In genomic region chr12:110775628-110776426, GRCm38 (mm10) we compare ENCODE assay signal across 10 mouse cellular contexts. TPM values are rescaled to one million over a fixed set of nuclear protein-coding genes. Genes with fewer than 3 reads are reported as not detected.
DNase-seq lines count a peak whose midpoint lies in the region; ATAC-seq and TF ChIP-seq lines count a peak whose summit lies in the region.
"Had no signal": no experiment of that assay in that cellular context is flagged by ENCODE, and none has a peak within 500 bp of the region (broad histone marks: within the 10 kb centered on the region; RNA-seq: fewer than 3 reads in every experiment).

No protein-coding gene starts in this region.

- dilution Hi-C loops in CH12.LX (cut with MboI; ENCODE audit: extremely low pct_ligation_motif_present, extremely low pct_unique_long_range_greater_than_20kb, low sequenced_read_pairs): no loop called here

- no peak for TF ChIP-seq CTCF in CH12.LX (conservative IDR thresholded peaks at IDR 0.05 in 1 of 2, IDR thresholded peaks at IDR 0.05 in 1 of 2; ENCODE audit: low read depth in 2 of 2, low read length in 2 of 2)

- ATAC-seq in hindbrain, embryonic 15.5 days (ENCODE audit: low FRiP score, low read depth): peak; percentile 61; the same call in 1 of the 2 replicates
- ATAC-seq in hindbrain, embryonic 11.5 days (ENCODE audit: low FRiP score): no peak
- ATAC-seq in megakaryocyte progenitor cell, adult 5-6 weeks (replicated peaks; ENCODE audit: poor library complexity): peak; percentile 73

- H3K4me3 ChIP-seq in hindbrain, embryonic 15.5 days: no peak overlapping the region
- no peak overlapping the region for H3K4me3 ChIP-seq in hindbrain, embryonic 11.5 days (ENCODE audit: low read depth, low read length)
- H3K4me3 ChIP-seq in CH12.LX (replicated peaks in 1 of 3; ENCODE audit: low read depth in 2 of 3, low read length in 2 of 3, poor library complexity in 1 of 3): peak overlapping the region in 1 of 3 experiments; percentile 1
- H3K4me3 ChIP-seq: embryonic facial prominence, embryonic 15.5 days; neural tube, embryonic 12.5 days had no signal

- in situ Hi-C loops in CH12.LX (cut with MboI; ENCODE audit: low pct_ligation_motif_present, low pct_unique_long_range_greater_than_20kb, low sequenced_read_pairs): no loop called here

- no peak overlapping the region for H3K9ac ChIP-seq in hindbrain, embryonic 15.5 days
- H3K9ac ChIP-seq in hindbrain, embryonic 11.5 days (ENCODE audit: low read depth, low read length): no peak overlapping the region
- H3K9ac ChIP-seq in CH12.LX (ENCODE audit: insufficient read depth, low read depth): no peak overlapping the region
- H3K9ac ChIP-seq: embryonic facial prominence, embryonic 15.5 days; neural tube, embryonic 12.5 days had no signal

- 0 out of 2 replicates have a peak, but pooled peaks cover 7% of the 10 kb centered on the region for H3K4me1 ChIP-seq in hindbrain, embryonic 15.5 days (replicated peaks)
- no peaks in the 10 kb centered on the region for H3K4me1 ChIP-seq in hindbrain, embryonic 11.5 days (replicated peaks; ENCODE audit: control insufficient read depth, insufficient read depth, low read length)
- H3K4me1 ChIP-seq in CH12.LX (ENCODE audit: control insufficient read depth in 1 of 2, insufficient read depth in 2 of 2): peaks cover 19 to 57% of the 10 kb centered on the region in 2 experiments
- H3K4me1 ChIP-seq: neural tube, embryonic 12.5 days had no signal

- no peaks in the 10 kb centered on the region for H3K27me3 ChIP-seq in hindbrain, embryonic 15.5 days
- no peaks in the 10 kb centered on the region for H3K27me3 ChIP-seq in hindbrain, embryonic 11.5 days (ENCODE audit: control insufficient read depth, insufficient read depth, low read length)
- H3K27me3 ChIP-seq in CH12.LX (replicated peaks): no peaks in the 10 kb centered on the region
- H3K27me3 ChIP-seq: embryonic facial prominence, embryonic 15.5 days; neural tube, embryonic 12.5 days had no signal

- TF ChIP-seq POLR2A in CH12.LX (IDR thresholded peaks at IDR 0.05; ENCODE audit: low read depth, low read length): no peak; the same call in 1 of the 2 replicates

- TF ChIP-seq EP300 in CH12.LX (IDR thresholded peaks at IDR 0.05; ENCODE audit: low read length): no peak

- H3K4me2 ChIP-seq in hindbrain, embryonic 15.5 days: no peak overlapping the region
- no peak overlapping the region for H3K4me2 ChIP-seq in hindbrain, embryonic 11.5 days (replicated peaks; ENCODE audit: low read depth, low read length)
- H3K4me2 ChIP-seq in CH12.LX (ENCODE audit: insufficient read depth, low read depth, poor library complexity, severe bottlenecking): peak overlapping the region; percentile 45
- H3K4me2 ChIP-seq: embryonic facial prominence, embryonic 15.5 days; neural tube, embryonic 12.5 days had no signal

- DNase-seq in hindbrain, embryonic 11.5 days (ENCODE audit: low spot score): no peak
- DNase-seq in CH12.LX (ENCODE audit: extremely low read depth): peak; percentile 75
- DNase-seq in induced T-regulatory cell, adult 2 months (ENCODE audit: low read depth): peak; percentile 32
- DNase-seq in adrenal gland, postnatal 4 days (ENCODE audit: low spot score in 2 of 2): no peak
- no peak for DNase-seq in cerebellum, adult 11-12 months
- no peak for DNase-seq in urinary bladder, postnatal 25 days (ENCODE audit: low spot score)

- peaks cover 9% of the 10 kb centered on the region; the same call in 1 of the 2 replicates for H3K36me3 ChIP-seq in hindbrain, embryonic 15.5 days
- H3K36me3 ChIP-seq in hindbrain, embryonic 11.5 days (ENCODE audit: control insufficient read depth, insufficient read depth, low read length): no peaks in the 10 kb centered on the region
- H3K36me3 ChIP-seq in CH12.LX (replicated peaks in 1 of 2; ENCODE audit: control insufficient read depth in 1 of 2, insufficient read depth in 1 of 2, low read length in 1 of 2): peaks cover 8 to 30% of the 10 kb centered on the region in 2 experiments

- no peaks in the 10 kb centered on the region for H3K9me3 ChIP-seq in hindbrain, embryonic 15.5 days
- H3K9me3 ChIP-seq in hindbrain, embryonic 11.5 days (ENCODE audit: control insufficient read depth, low read length): no peaks in the 10 kb centered on the region
- H3K9me3 ChIP-seq in CH12.LX (replicated peaks; ENCODE audit: low read length): no peaks in the 10 kb centered on the region
- H3K9me3 ChIP-seq: embryonic facial prominence, embryonic 15.5 days; neural tube, embryonic 12.5 days had no signal

- TF ChIP-seq RAD21 in CH12.LX (IDR thresholded peaks at IDR 0.05; ENCODE audit: low read depth, low read length): no peak

- H3K79me2 ChIP-seq in CH12.LX (replicated peaks; ENCODE audit: control insufficient read depth, extremely low read depth, insufficient read depth, poor library complexity, severe bottlenecking): peaks cover 3% of the 10 kb centered on the region

- H3K27ac ChIP-seq in hindbrain, embryonic 15.5 days (replicated peaks): no peak overlapping the region
- no peak overlapping the region for H3K27ac ChIP-seq in hindbrain, embryonic 11.5 days (ENCODE audit: low read depth, low read length)
- 0 out of 2 replicates have a peak overlapping the region, but pooled peaks have one; percentile 1 for H3K27ac ChIP-seq in CH12.LX (ENCODE audit: insufficient read depth, low read depth)
- H3K27ac ChIP-seq: embryonic facial prominence, embryonic 15.5 days; neural tube, embryonic 12.5 days had no signal

- 78% methylated on average over 5 of the region's 5 CpGs for WGBS in hindbrain, embryonic 15.5 days
- 78% methylated on average over 5 of the region's 5 CpGs for WGBS in hindbrain, embryonic 11.5 days

TF ChIP-seq in CH12.LX, 34 proteins besides CTCF, POLR2A, EP300 and RAD21:
- peak; percentile 43; the same call in 1 of the 2 replicates for TF ChIP-seq ELF1 (IDR thresholded peaks at IDR 0.05; ENCODE audit: low read depth, low read length)
- TF ChIP-seq CHD2 (IDR thresholded peaks at IDR 0.05; ENCODE audit: low read length): no peak

RNA-seq across cellular contexts. Expression of gene Wdr20, which starts 38.1 kb away (rescaled TPM):
- polyA plus RNA-seq in hindbrain, embryonic 15.5 days (2015; fragmentation: Nextera tagmentation; extraction: Ambion mirVana): 24.4 and 25.0 TPM in 2 replicates
- 22.8 and 25.6 TPM in 2 replicates for polyA plus RNA-seq in hindbrain, embryonic 11.5 days (2014; fragmentation: Nextera tagmentation; extraction: Ambion mirVana)
- total RNA-seq in CH12.LX (2012; rRNA removed): 26.2 and 27.4 TPM in 2 replicates
- total RNA-seq in CH12.LX (2014; rRNA removed): 20.5 and 22.8 TPM in 2 replicates
- 16.1 and 17.9 TPM in 2 replicates for polyA plus RNA-seq in CH12.LX (2012; ENCODE audit: insufficient read length, low read depth)
- total RNA-seq in megakaryocyte progenitor cell, adult 5-6 weeks (2015): 21.3 and 22.8 TPM in 2 replicates
- 27.1 and 36.2 TPM in 2 replicates for total RNA-seq in megakaryocyte progenitor cell, adult 5-6 weeks (2017)
- total RNA-seq in adrenal gland, postnatal 4 days (2021): 10 to 100 TPM; 47.6 to 47.8 TPM

Comparison
In these comparisons a context has a peak if more than half of its experiments do, and no peak if none do; other contexts are left out.
1. DNase-seq: peak in CH12.LX (single experiment) and induced T-regulatory cell, adult 2 months (single experiment); none in hindbrain, embryonic 11.5 days (single experiment), adrenal gland, postnatal 4 days (0 of 2), cerebellum, adult 11-12 months (single experiment) and urinary bladder, postnatal 25 days (single experiment).